Comparison of ENCODE assay signal across 9 mouse cellular contexts in the genomic region with DNA sequence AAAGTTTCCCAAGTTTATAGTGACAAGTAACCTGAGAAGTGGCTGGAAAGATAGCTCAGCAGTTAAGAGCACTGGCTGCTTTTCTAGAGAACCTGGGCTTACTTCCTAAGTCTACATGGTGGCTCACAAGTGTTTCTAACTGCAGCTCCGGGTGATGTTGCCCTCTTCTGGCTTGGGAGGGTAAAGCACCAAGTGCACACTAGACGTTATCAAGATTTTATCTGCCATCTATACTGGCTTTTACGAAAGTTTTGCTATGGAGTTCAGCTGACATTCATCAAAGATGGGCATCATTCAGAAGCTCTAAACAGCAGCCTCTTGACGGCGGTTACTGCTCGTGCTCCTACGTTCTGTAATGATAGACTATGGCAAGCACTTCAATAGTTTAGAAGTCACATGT. TPM values are rescaled to one million over a fixed set of nuclear protein-coding genes. Genes with fewer than 3 reads are reported as not detected.
DNase-seq lines count a peak whose midpoint lies in the region; ATAC-seq lines count a peak whose summit lies in the region.
"Had no signal": no experiment of that assay in that cellular context is flagged by ENCODE, and none has a peak within 500 bp of the region (broad histone marks: within the 10 kb centered on the region; RNA-seq: fewer than 3 reads in every experiment).

No protein-coding gene starts in this region.

- WGBS in intestine, embryonic 14.5 days: 8% methylated on average over 7 of the region's 7 CpGs

- H3K4me2 ChIP-seq in intestine, embryonic 14.5 days (ENCODE audit: low read length): no peak overlapping the region
- H3K4me2 ChIP-seq: neural tube, embryonic 12.5 days had no signal

- ATAC-seq in intestine, embryonic 14.5 days (replicated peaks; ENCODE audit: low FRiP score, low TSS enrichment, low read depth): 0 out of 2 replicates have a peak, but pooled peaks have one; percentile 37
- peak; percentile 78 for ATAC-seq in megakaryocyte progenitor cell, adult 5-6 weeks (replicated peaks; ENCODE audit: poor library complexity)

- intact Hi-C loops in heart, postnatal 25 days (cut with DNase I): loop anchor here (2.0 to 10.0 kb wide), 5 partner anchors 99 to 376 kb away; partner anchors contain the start of gene Hnrnpa0

- no peak overlapping the region for H3K9ac ChIP-seq in intestine, embryonic 14.5 days (ENCODE audit: low read length)
- H3K9ac ChIP-seq: neural tube, embryonic 12.5 days had no signal

- no peaks in the 10 kb centered on the region for H3K9me3 ChIP-seq in intestine, embryonic 14.5 days (ENCODE audit: control insufficient read depth, low read length)
- H3K9me3 ChIP-seq: neural tube, embryonic 12.5 days had no signal

- H3K4me3 ChIP-seq in intestine, embryonic 14.5 days (ENCODE audit: low read depth, low read length): no peak overlapping the region
- H3K4me3 ChIP-seq: neural tube, embryonic 12.5 days had no signal

- H3K4me1 ChIP-seq in intestine, embryonic 14.5 days (replicated peaks; ENCODE audit: control insufficient read depth, insufficient read depth, low read length): no peaks in the 10 kb centered on the region

- H3K36me3 ChIP-seq in intestine, embryonic 14.5 days (ENCODE audit: control insufficient read depth, insufficient read depth, low read length): peaks cover 32% of the 10 kb centered on the region

- DNase-seq in heart, adult 18-20 months: peak; percentile 59 to 78
- DNase-seq in heart, postnatal 25 days (ENCODE audit: low spot score): no peak
- peak; percentile 85 to 89 for DNase-seq in cerebellum, postnatal 10 days
- DNase-seq in frontal cortex, postnatal 14 days (ENCODE audit: low spot score in 2 of 2): peak; percentile 44 to 71
- DNase-seq in intestine, embryonic 14.5 days (ENCODE audit: low spot score): peak; percentile 87
- DNase-seq in left cerebral cortex, adult 8-10 months (ENCODE audit: low spot score in 2 of 2): peak; percentile 27 to 56
- DNase-seq in spleen, adult 12 weeks (ENCODE audit: low spot score): peak; percentile 58

- H3K27ac ChIP-seq in intestine, embryonic 14.5 days (ENCODE audit: low read depth): no peak overlapping the region
- H3K27ac ChIP-seq: neural tube, embryonic 12.5 days had no signal

- no peaks in the 10 kb centered on the region for H3K27me3 ChIP-seq in intestine, embryonic 14.5 days (replicated peaks; ENCODE audit: control insufficient read depth, insufficient read depth, low read length)
- H3K27me3 ChIP-seq: neural tube, embryonic 12.5 days had no signal

RNA-seq across cellular contexts. Expression of gene 2210016F16Rik, which starts 2.9 kb away (rescaled TPM):
- 10 to 100 TPM; 16.0 to 17.6 TPM for total RNA-seq in heart, adult 18-20 months (2021)
- total RNA-seq in heart, postnatal 25 days (2021): 10 to 100 TPM; 14.4 to 14.6 TPM
- polyA plus RNA-seq in intestine, embryonic 14.5 days (2014; fragmentation: Nextera tagmentation; extraction: Ambion mirVana): 34.0 and 35.6 TPM in 2 replicates
- 1 to 10 TPM; 7.4 to 9.1 (median 8.1) TPM for total RNA-seq in left cerebral cortex, adult 8-10 months (2022)
- 17.3 and 20.6 TPM in 2 replicates for total RNA-seq in megakaryocyte progenitor cell, adult 5-6 weeks (2015)
- 11.4 and 11.8 TPM in 2 replicates for total RNA-seq in megakaryocyte progenitor cell, adult 5-6 weeks (2017)

RNA-seq across cellular contexts. Expression of gene Rmi1, which starts 14.1 kb away (rescaled TPM):
- total RNA-seq in heart, adult 18-20 months (2021): 10 to 100 TPM in 1 of 2 experiments, 1 to 10 TPM in 1; 9.3 to 11.4 TPM
- total RNA-seq in heart, postnatal 25 days (2021): 10 to 100 TPM in 1 of 2 experiments, 1 to 10 TPM in 1; 8.3 to 10.0 TPM
- 21.2 and 26.0 TPM in 2 replicates for polyA plus RNA-seq in intestine, embryonic 14.5 days (2014; fragmentation: Nextera tagmentation; extraction: Ambion mirVana)
- 10 to 100 TPM; 13.0 to 18.3 (median 14.4) TPM for total RNA-seq in left cerebral cortex, adult 8-10 months (2022)
- total RNA-seq in megakaryocyte progenitor cell, adult 5-6 weeks (2015): 38.1 and 39.8 TPM in 2 replicates
- 17.7 and 27.0 TPM in 2 replicates for total RNA-seq in megakaryocyte progenitor cell, adult 5-6 weeks (2017)

RNA-seq across cellular contexts. Expression of gene Hnrnpk, which starts 15.2 kb away (rescaled TPM):
- 100 to 1,000 TPM; 412 to 432 TPM for total RNA-seq in heart, adult 18-20 months (2021)
- total RNA-seq in heart, postnatal 25 days (2021): 100 to 1,000 TPM; 407 to 495 TPM
- 1,414 and 1,590 TPM in 2 replicates for polyA plus RNA-seq in intestine, embryonic 14.5 days (2014; fragmentation: Nextera tagmentation; extraction: Ambion mirVana)
- total RNA-seq in left cerebral cortex, adult 8-10 months (2022): 100 to 1,000 TPM; 632 to 772 (median 717) TPM
- total RNA-seq in megakaryocyte progenitor cell, adult 5-6 weeks (2015): 807 and 878 TPM in 2 replicates
- 1,846 and 2,313 TPM in 2 replicates for total RNA-seq in megakaryocyte progenitor cell, adult 5-6 weeks (2017)

RNA-seq across cellular contexts. Expression of gene Kif27, which starts 29.0 kb away (rescaled TPM):
- under 1 TPM in 1 of 2 experiments, not detected in 1; 0.13 TPM for total RNA-seq in heart, adult 18-20 months (2021)
- total RNA-seq in heart, postnatal 25 days (2021): under 1 TPM; 0.08 to 0.13 TPM
- 0.52 and 1.0 TPM in 2 replicates for polyA plus RNA-seq in intestine, embryonic 14.5 days (2014; fragmentation: Nextera tagmentation; extraction: Ambion mirVana)
- total RNA-seq in left cerebral cortex, adult 8-10 months (2022): 1 to 10 TPM; 4.3 to 6.5 (median 5.6) TPM
- total RNA-seq in megakaryocyte progenitor cell, adult 5-6 weeks (2015): 0.20 TPM in 1 of 2 replicates, not detected in the other
- not detected in 2 replicates for total RNA-seq in megakaryocyte progenitor cell, adult 5-6 weeks (2017)
